Mouse (Mus musculus): ENCODE results near the gene Cd80.
A peak's percentile ranks its signal among the peaks of the same experiment; 100 is the strongest.

Gene Cd80

GRCm38 (mm10) chr16:38448458-38448857 lies 6.9 kb upstream of the Cd80 start:
- no peak for DNase-seq (ENCODE audit: low spot score)

- DNase-seq (ENCODE audit: low spot score), result no peak
Observed at GRCm38 (mm10) chr16:38450707-38451106, 4.7 kb upstream of the Cd80 start.

- no peak for DNase-seq (ENCODE audit: low spot score)
Observed at GRCm38 (mm10) chr16:38451421-38452205, 3.7 kb upstream of the Cd80 start.

GRCm38 (mm10) chr16:38452442-38453202 lies 2.7 kb upstream of the Cd80 start, which contains the start of gene Adprh:
Gene Adprh (minus strand): TSS chr16:38452703.
- DNase-seq (ENCODE audit: low spot score), result peak; percentile 81

GRCm38 (mm10) chr16:38453203-38453553 lies 2.2 kb upstream of the Cd80 start:
- DNase-seq (ENCODE audit: low spot score), result no peak

GRCm38 (mm10) chr16:38453952-38454351 lies 1.4 kb upstream of the Cd80 start:
- no peak for DNase-seq (ENCODE audit: low spot score)

- DNase-seq (ENCODE audit: low spot score), result no peak
Observed at GRCm38 (mm10) chr16:38454533-38455254, 667 bp upstream of the Cd80 start.

- DNase-seq (ENCODE audit: low spot score), result no peak
Observed at GRCm38 (mm10) chr16:38456812-38457567, 1.6 kb downstream of the Cd80 start.

- no peak for DNase-seq (ENCODE audit: low spot score)
Observed at GRCm38 (mm10) chr16:38458600-38459280, 3.4 kb downstream of the Cd80 start.

GRCm38 (mm10) chr16:38459990-38460389 lies 4.6 kb downstream of the Cd80 start:
- DNase-seq (ENCODE audit: low spot score), result no peak

- no peak for DNase-seq (ENCODE audit: low spot score)
Observed at GRCm38 (mm10) chr16:38461749-38462148, 6.4 kb downstream of the Cd80 start.

GRCm38 (mm10) chr16:38462161-38462560 lies 6.8 kb downstream of the Cd80 start:
- no peak for DNase-seq (ENCODE audit: low spot score)

GRCm38 (mm10) chr16:38463305-38463704 lies 7.9 kb downstream of the Cd80 start:
- DNase-seq (ENCODE audit: low spot score), result no peak

GRCm38 (mm10) chr16:38466089-38466488 lies 10.7 kb downstream of the Cd80 start:
- no peak for DNase-seq (ENCODE audit: low spot score)

GRCm38 (mm10) chr16:38467091-38467916 lies 11.9 kb downstream of the Cd80 start:
- no peak for DNase-seq (ENCODE audit: low spot score)

- no peak for DNase-seq (ENCODE audit: low spot score)
Observed at GRCm38 (mm10) chr16:38467917-38468705, 12.8 kb downstream of the Cd80 start.

- no peak for DNase-seq (ENCODE audit: low spot score)
Observed at GRCm38 (mm10) chr16:38468706-38469018, 13.3 kb downstream of the Cd80 start.

GRCm38 (mm10) chr16:38469437-38469836 lies 14.1 kb downstream of the Cd80 start:
- DNase-seq (ENCODE audit: low spot score), result no peak

- DNase-seq (ENCODE audit: low spot score), result no peak
Observed at GRCm38 (mm10) chr16:38471697-38472506, 16.5 kb downstream of the Cd80 start.

All from spleen, adult 12 weeks (tissue).